ENCODE assay signal across 9 mouse cellular contexts in the genomic region with DNA sequence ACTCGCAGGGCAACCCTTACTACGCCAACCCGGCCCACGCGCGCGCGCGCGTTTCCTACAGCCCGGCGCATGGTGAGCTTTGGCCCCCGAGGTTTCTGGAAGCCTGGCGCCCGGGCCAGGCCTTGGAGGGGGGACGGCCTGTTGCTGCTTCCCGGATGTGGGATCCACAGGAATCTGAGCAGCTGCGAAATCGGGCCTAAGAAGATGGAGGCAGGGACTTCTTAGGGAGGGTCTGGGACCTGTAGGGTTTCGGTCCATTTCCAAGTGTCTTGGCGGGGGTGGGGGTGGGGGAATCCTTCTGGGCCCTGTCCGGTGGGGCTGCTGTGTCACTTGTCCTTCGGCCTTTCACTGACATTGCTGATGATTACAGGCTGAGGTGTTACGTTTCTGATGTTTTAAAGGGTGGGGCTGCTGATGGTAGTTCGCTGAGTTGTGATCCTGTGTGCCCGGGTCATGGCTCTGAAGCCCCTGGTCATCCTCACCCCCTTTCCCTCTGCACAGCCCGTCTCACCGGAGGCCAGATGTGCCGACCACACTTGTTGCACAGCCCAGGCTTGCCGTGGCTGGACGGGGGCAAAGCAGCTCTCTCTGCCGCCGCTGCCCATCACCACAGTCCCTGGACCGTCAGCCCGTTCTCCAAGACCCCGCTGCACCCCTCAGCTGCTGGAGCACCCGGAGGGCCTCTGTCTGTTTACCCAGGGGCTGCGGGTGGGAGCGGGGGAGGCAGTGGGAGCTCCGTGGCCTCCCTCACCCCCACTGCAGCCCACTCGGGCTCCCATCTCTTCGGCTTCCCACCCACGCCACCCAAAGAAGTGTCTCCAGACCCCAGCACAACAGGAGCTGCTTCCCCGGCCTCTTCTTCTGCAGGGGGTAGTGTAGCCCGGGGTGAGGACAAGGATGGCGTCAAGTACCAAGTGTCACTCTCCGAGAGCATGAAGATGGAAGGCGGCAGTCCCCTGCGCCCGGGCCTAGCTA. TPM values are rescaled to one million over a fixed set of nuclear protein-coding genes. Genes with fewer than 3 reads are reported as not detected.
DNase-seq lines count a peak whose midpoint lies in the region; ATAC-seq lines count a peak whose summit lies in the region.
"Had no signal": no experiment of that assay in that cellular context is flagged by ENCODE, and none has a peak within 500 bp of the region (broad histone marks: within the 10 kb centered on the region; RNA-seq: fewer than 3 reads in every experiment).

No protein-coding gene starts in this region.

- no peak for ATAC-seq in kidney, embryonic 14.5 days (ENCODE audit: low FRiP score, low TSS enrichment)
- no peak for ATAC-seq in embryonic facial prominence, embryonic 13.5 days (ENCODE audit: insufficient number of reproducible peaks, insufficient read depth, low FRiP score, low TSS enrichment, low read depth)
- no peak for ATAC-seq in hindbrain, embryonic 16.5 days
- no peak for ATAC-seq in midbrain, embryonic 16.5 days

- H3K9ac ChIP-seq in kidney, embryonic 14.5 days (ENCODE audit: low read depth, low read length), result peak overlapping the region; percentile 69
- H3K9ac ChIP-seq in embryonic facial prominence, embryonic 13.5 days, result peak overlapping the region; percentile 76
- no peak overlapping the region; the same call in 1 of the 2 replicates for H3K9ac ChIP-seq in hindbrain, embryonic 16.5 days (ENCODE audit: low read depth, low read length)
- no peak overlapping the region; the same call in 1 of the 2 replicates for H3K9ac ChIP-seq in midbrain, embryonic 16.5 days (ENCODE audit: low read depth, low read length)

- H3K4me3 ChIP-seq in kidney, embryonic 14.5 days (ENCODE audit: low read length), result peak overlapping the region; percentile 59
- H3K4me3 ChIP-seq in embryonic facial prominence, embryonic 13.5 days, result peak overlapping the region; percentile 56
- H3K4me3 ChIP-seq in hindbrain, embryonic 16.5 days (ENCODE audit: low read length), result peak overlapping the region; percentile 30
- peak overlapping the region; percentile 43 for H3K4me3 ChIP-seq in midbrain, embryonic 16.5 days (ENCODE audit: low read depth, low read length)

- no peaks in the 10 kb centered on the region for H3K9me3 ChIP-seq in kidney, embryonic 14.5 days (ENCODE audit: control insufficient read depth, low read length)
- H3K9me3 ChIP-seq in embryonic facial prominence, embryonic 13.5 days, result no peaks in the 10 kb centered on the region
- H3K9me3 ChIP-seq in hindbrain, embryonic 16.5 days (ENCODE audit: control insufficient read depth, low read length), result no peaks in the 10 kb centered on the region
- H3K9me3 ChIP-seq in midbrain, embryonic 16.5 days (replicated peaks; ENCODE audit: control insufficient read depth, low read length, poor library complexity, severe bottlenecking), result no peaks in the 10 kb centered on the region

- WGBS in kidney, embryonic 14.5 days, result 6% methylated on average over 50 of the region's 50 CpGs
- 7% methylated on average over 50 of the region's 50 CpGs for whole genome bisulfite sequencing in embryonic facial prominence, embryonic 13.5 days
- WGBS in hindbrain, embryonic 16.5 days, result 1% methylated on average over 49 of the region's 50 CpGs
- WGBS in midbrain, embryonic 16.5 days, result 3% methylated on average over 48 of the region's 50 CpGs

- H3K27ac ChIP-seq in kidney, embryonic 14.5 days (ENCODE audit: low read depth, low read length), result no peak overlapping the region
- H3K27ac ChIP-seq in embryonic facial prominence, embryonic 13.5 days, result 0 out of 2 replicates have a peak overlapping the region, but pooled peaks have one; percentile 4
- H3K27ac ChIP-seq in hindbrain, embryonic 16.5 days (ENCODE audit: low read depth, low read length), result no peak overlapping the region
- H3K27ac ChIP-seq in midbrain, embryonic 16.5 days (ENCODE audit: low read length), result no peak overlapping the region

- H3K27me3 ChIP-seq in kidney, embryonic 14.5 days (ENCODE audit: control insufficient read depth, insufficient read depth, low read length), result peaks cover 92% of the 10 kb centered on the region
- H3K27me3 ChIP-seq in embryonic facial prominence, embryonic 13.5 days, result peaks cover 100% of the 10 kb centered on the region
- peaks cover 63% of the 10 kb centered on the region for H3K27me3 ChIP-seq in hindbrain, embryonic 16.5 days (replicated peaks; ENCODE audit: control insufficient read depth, insufficient read depth, low read length)
- peaks cover 68% of the 10 kb centered on the region for H3K27me3 ChIP-seq in midbrain, embryonic 16.5 days (ENCODE audit: control insufficient read depth, insufficient read depth, low read depth, low read length)

- H3K36me3 ChIP-seq in kidney, embryonic 14.5 days (ENCODE audit: control insufficient read depth, insufficient read depth, low read length), result no peaks in the 10 kb centered on the region; the same call in 1 of the 2 replicates
- peaks cover 5% of the 10 kb centered on the region; the same call in 1 of the 2 replicates for H3K36me3 ChIP-seq in embryonic facial prominence, embryonic 13.5 days
- H3K36me3 ChIP-seq in hindbrain, embryonic 16.5 days (ENCODE audit: control insufficient read depth, insufficient read depth, low read length), result no peaks in the 10 kb centered on the region
- H3K36me3 ChIP-seq in midbrain, embryonic 16.5 days (ENCODE audit: control insufficient read depth, insufficient read depth, low read length), result no peaks in the 10 kb centered on the region

- H3K4me2 ChIP-seq in kidney, embryonic 14.5 days (replicated peaks; ENCODE audit: low read depth, low read length), result peak overlapping the region; percentile 87
- peak overlapping the region; percentile 76 for H3K4me2 ChIP-seq in embryonic facial prominence, embryonic 13.5 days
- H3K4me2 ChIP-seq in hindbrain, embryonic 16.5 days (ENCODE audit: low read length), result peak overlapping the region; percentile 55
- H3K4me2 ChIP-seq in midbrain, embryonic 16.5 days (ENCODE audit: low read length), result peak overlapping the region; percentile 48

- no peak for DNase-seq in kidney, postnatal 14 days
- DNase-seq in frontal cortex, postnatal 14 days (ENCODE audit: low spot score in 2 of 2), result no peak
- no peak for DNase-seq in left cerebral cortex, postnatal 4 days
- DNase-seq in adipocyte (ENCODE audit: low spot score), result no peak

- H3K4me1 ChIP-seq in kidney, embryonic 14.5 days (ENCODE audit: control insufficient read depth, insufficient read depth, low read length), result peaks cover 61% of the 10 kb centered on the region
- H3K4me1 ChIP-seq in embryonic facial prominence, embryonic 13.5 days, result peaks cover 71% of the 10 kb centered on the region
- peaks cover 16% of the 10 kb centered on the region for H3K4me1 ChIP-seq in hindbrain, embryonic 16.5 days (ENCODE audit: control insufficient read depth, insufficient read depth, low read depth, low read length)
- peaks cover 24% of the 10 kb centered on the region for H3K4me1 ChIP-seq in midbrain, embryonic 16.5 days (ENCODE audit: control insufficient read depth, insufficient read depth, low read length)

- intact Hi-C loops in left cerebral cortex, postnatal 4 days (cut with DNase I), result loop anchor here (10.0 kb wide), 1 partner anchor 295 kb away; no protein-coding TSS in a partner anchor

RNA-seq across cellular contexts. Expression of a gene that starts 6.3 kb away (rescaled TPM):
- polyA plus RNA-seq in kidney, embryonic 14.5 days (2014; fragmentation: Nextera tagmentation; extraction: Ambion mirVana), result 27.2 and 44.6 TPM in 2 replicates
- polyA plus RNA-seq in embryonic facial prominence, embryonic 13.5 days (2015; fragmentation: Nextera tagmentation; extraction: Ambion mirVana), result 54.9 and 81.7 TPM in 2 replicates
- polyA plus RNA-seq in hindbrain, embryonic 16.5 days (2015; fragmentation: Nextera tagmentation; extraction: Ambion mirVana), result 14.1 and 18.0 TPM in 2 replicates
- 13.0 and 15.0 TPM in 2 replicates for polyA plus RNA-seq in midbrain, embryonic 16.5 days (2015; fragmentation: Nextera tagmentation; extraction: Ambion mirVana)
- 1 to 10 TPM; 2.6 to 3.1 TPM for total RNA-seq in left cerebral cortex, postnatal 4 days (2021)

RNA-seq across cellular contexts. Expression of a gene that starts 22.1 kb away (rescaled TPM):
- not detected in 2 replicates for polyA plus RNA-seq in kidney, embryonic 14.5 days (2014; fragmentation: Nextera tagmentation; extraction: Ambion mirVana)
- not detected in 2 replicates for polyA plus RNA-seq in embryonic facial prominence, embryonic 13.5 days (2015; fragmentation: Nextera tagmentation; extraction: Ambion mirVana)
- polyA plus RNA-seq in hindbrain, embryonic 16.5 days (2015; fragmentation: Nextera tagmentation; extraction: Ambion mirVana), result not detected in 2 replicates
- polyA plus RNA-seq in midbrain, embryonic 16.5 days (2015; fragmentation: Nextera tagmentation; extraction: Ambion mirVana), result not detected in 2 replicates
- total RNA-seq in left cerebral cortex, postnatal 4 days (2021), result not detected
- total RNA-seq: heart, adult 18-20 months had no signal

Comparison
In these comparisons a context has a peak if more than half of its experiments do, and no peak if none do; other contexts are left out.
1. H3K9ac ChIP-seq: peak in kidney, embryonic 14.5 days (single experiment) and embryonic facial prominence, embryonic 13.5 days (single experiment); none in hindbrain, embryonic 16.5 days (single experiment) and midbrain, embryonic 16.5 days (single experiment).
2. Peak in every context shown above with its lines, with median percentiles within 50 percentile points of each other: H3K4me2 ChIP-seq and H3K4me3 ChIP-seq.